Comparison of ENCODE assay signal across 23 mouse cellular contexts in the genomic region with DNA sequence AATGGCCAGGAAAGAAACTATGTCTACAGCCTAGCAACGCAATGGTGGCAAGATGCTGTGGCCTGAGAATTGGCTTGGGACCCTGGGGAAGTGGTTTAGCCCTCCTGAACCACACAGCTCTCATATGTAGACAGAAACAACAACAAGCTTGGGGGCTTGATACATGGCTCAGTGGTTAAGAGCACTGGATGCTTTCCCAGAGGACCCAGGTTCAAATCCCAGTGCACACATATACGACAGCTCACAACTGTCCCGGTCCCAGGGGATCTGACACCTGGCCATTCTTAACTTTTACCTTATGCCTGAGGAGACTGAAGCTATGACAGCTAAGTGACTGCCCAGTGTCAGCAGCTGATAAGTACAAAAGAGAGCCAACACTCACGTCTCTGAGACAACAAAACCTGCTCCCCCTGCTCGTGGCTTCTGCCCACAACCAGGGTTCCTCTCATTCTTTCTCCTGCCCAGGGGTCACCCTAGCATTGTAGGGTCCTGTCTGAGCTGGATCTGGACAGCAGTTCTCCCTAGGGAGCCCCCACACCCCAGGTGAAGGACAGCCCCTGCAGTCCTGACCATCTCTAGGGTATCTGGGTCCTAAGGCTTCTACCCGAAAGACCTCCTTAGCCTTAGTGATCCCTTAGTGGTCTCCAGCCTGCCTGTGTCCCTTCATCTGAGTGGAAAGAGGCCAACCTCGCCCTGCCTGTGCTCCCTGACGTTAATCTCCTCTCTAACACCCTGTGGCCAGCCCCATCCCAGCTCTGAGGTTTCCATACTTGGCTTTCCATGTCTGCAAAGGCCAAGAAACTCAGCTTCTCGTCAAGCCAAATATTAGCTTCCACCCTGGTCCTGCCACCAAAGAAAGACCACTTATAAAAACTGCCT. TPM values are rescaled to one million over a fixed set of nuclear protein-coding genes. Genes with fewer than 3 reads are reported as not detected.
"Had no signal": no experiment of that assay in that cellular context is flagged by ENCODE, and none has a peak within 500 bp of the region (broad histone marks: within the 10 kb centered on the region; RNA-seq: fewer than 3 reads in every experiment).

No protein-coding gene starts in this region.

- DNase-seq: liver, postnatal 0 days; lung, adult 2 months; lung, postnatal 14 days; right cerebral cortex, postnatal 14 days; thymus, adult 2 months; thymus, postnatal 25 days; thymus, postnatal 4 days had no signal

- H3K36me3 ChIP-seq: lung, embryonic 15.5 days; midbrain, embryonic 12.5 days; midbrain, embryonic 15.5 days; neural tube, embryonic 12.5 days; stomach, embryonic 15.5 days had no signal

- H3K27me3 ChIP-seq: lung, embryonic 15.5 days; midbrain, embryonic 15.5 days; stomach, embryonic 15.5 days had no signal

- H3K27ac ChIP-seq: macrophage; midbrain, embryonic 12.5 days; midbrain, embryonic 15.5 days; neural tube, embryonic 12.5 days; stomach, embryonic 15.5 days; stomach, postnatal 0 days had no signal

- H3K4me1 ChIP-seq: midbrain, embryonic 15.5 days; neural tube, embryonic 12.5 days had no signal

- H3K4me2 ChIP-seq: lung, embryonic 15.5 days; midbrain, embryonic 12.5 days; midbrain, embryonic 15.5 days; neural tube, embryonic 12.5 days; stomach, embryonic 15.5 days had no signal

- H3K4me3 ChIP-seq: lung, embryonic 15.5 days; midbrain, embryonic 12.5 days; midbrain, embryonic 15.5 days; neural tube, embryonic 12.5 days; stomach, embryonic 15.5 days had no signal

- ATAC-seq: liver, postnatal 0 days; lung, postnatal 0 days; midbrain, embryonic 15.5 days had no signal

- H3K9me3 ChIP-seq: lung, embryonic 15.5 days; midbrain, embryonic 12.5 days; midbrain, embryonic 15.5 days; neural tube, embryonic 12.5 days; stomach, embryonic 15.5 days had no signal

- H3K9ac ChIP-seq: liver, postnatal 0 days; lung, embryonic 15.5 days; midbrain, embryonic 12.5 days; midbrain, embryonic 15.5 days; neural tube, embryonic 12.5 days; stomach, embryonic 15.5 days had no signal

RNA-seq across cellular contexts. Expression of gene Ankrd33, which starts 6.1 kb away (rescaled TPM):
- total RNA-seq: megakaryocyte progenitor cell, adult 5-6 weeks; midbrain, postnatal 0 days; monocyte, adult 5-6 weeks; neutrophil, adult 5-6 weeks had no signal
- polyA plus RNA-seq: liver, postnatal 0 days; lung, embryonic 15.5 days; lung, postnatal 0 days; macrophage; midbrain, embryonic 12.5 days; midbrain, embryonic 15.5 days; midbrain, postnatal 0 days; neural tube, embryonic 12.5 days; neural tube, embryonic 14.5 days; spleen, adult 2 months; stomach, embryonic 15.5 days; stomach, postnatal 0 days; testis, adult 2 months; thymus, adult 2 months; urinary bladder, adult 2 months had no signal
